Mouse (Mus musculus): ENCODE results near the gene Lsm4.

Gene Lsm4

GRCm38 (mm10) chr8:70650351-70650750, 22.7 kb upstream of the Lsm4 start:
- no peak for DNase-seq

DNA sequence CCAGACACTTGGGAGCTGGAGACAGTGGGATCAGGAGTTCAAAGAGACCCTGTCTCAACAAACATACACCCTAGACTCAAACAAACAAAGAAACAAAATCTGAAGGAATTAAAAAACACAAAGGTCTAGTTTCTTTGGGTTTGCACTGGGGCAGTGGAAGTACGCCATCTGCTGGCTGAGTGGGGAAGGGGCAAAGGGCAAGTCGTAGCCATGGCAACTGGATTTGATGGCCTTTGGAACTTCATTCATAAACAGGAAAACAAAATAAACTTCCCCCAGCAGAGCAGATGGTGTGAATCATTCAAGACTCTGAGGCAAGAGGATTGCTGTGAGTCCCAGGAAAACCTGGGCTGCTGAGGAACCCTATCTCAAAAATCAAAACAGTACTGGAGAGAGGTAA, 19.8 kb upstream of the Lsm4 start:
- no peak for DNase-seq

GRCm38 (mm10) chr8:70654121-70654520, 18.9 kb upstream of the Lsm4 start:
- DNase-seq: no peak

DNA sequence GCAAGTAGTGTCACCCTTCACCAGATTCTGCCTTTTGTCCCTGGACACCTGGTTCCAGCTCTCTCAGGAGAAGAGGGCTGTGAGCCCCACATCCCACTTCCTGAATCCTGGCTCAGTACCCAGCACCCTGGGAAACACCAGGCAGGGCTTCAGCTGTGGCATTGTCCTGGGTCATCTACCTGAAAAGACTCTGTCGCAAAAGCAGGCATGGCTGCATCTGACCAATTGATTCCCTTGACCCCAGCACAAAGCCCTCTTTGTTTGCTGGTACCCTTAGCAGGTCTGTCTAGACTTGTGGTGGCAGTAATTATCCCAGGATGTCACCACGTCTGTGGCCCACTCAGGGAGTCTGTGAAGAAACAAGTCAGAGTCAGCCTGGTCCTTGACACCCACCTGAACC, 17.6 kb upstream of the Lsm4 start:
- DNase-seq: no peak

- no peak for DNase-seq
Measured at GRCm38 (mm10) chr8:70656193-70656790, 16.8 kb upstream of the Lsm4 start.

DNA sequence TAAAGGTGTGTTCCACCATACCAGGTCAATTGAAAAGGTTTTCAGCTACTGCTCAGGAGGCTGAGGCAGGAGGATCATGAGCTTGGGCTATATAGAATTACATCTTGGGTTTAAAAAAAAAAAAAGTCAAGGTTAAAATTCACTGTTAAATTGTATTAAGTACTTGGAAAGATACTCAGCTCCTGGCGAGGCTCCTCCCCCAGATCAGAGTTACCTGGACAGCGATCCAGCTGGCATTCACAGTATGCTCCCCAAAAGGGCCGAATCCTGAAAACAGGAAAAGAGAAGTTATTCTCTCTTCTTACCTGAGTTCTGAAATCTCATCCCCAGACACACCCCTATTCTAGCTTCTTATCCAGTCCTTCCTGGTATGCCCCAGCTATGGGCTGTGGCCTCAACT, 15.8 kb upstream of the Lsm4 start:
- DNase-seq: no peak

DNA sequence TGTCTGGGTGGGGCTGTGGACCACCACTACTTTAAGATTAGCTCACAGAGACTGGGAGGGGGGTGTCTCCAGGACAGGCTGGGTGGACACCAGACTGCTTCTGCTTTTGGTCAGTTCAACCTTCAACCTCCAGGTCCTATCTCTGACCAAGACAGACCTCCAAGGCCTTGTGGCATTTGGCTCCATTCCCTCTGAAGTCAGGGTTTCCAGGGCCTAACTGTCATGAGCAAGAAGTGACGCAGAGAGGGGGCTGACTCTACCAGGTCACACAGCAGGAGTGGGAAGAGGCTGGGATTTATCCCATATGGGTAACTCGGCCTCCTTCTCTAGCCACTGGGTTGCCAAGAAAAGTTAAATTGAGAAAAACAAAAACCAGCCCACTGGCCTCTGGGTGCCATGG, 15.3 kb upstream of the Lsm4 start:
- DNase-seq: no peak

- DNase-seq: no peak
Measured at GRCm38 (mm10) chr8:70658897-70659603, 14.0 kb upstream of the Lsm4 start.

DNA sequence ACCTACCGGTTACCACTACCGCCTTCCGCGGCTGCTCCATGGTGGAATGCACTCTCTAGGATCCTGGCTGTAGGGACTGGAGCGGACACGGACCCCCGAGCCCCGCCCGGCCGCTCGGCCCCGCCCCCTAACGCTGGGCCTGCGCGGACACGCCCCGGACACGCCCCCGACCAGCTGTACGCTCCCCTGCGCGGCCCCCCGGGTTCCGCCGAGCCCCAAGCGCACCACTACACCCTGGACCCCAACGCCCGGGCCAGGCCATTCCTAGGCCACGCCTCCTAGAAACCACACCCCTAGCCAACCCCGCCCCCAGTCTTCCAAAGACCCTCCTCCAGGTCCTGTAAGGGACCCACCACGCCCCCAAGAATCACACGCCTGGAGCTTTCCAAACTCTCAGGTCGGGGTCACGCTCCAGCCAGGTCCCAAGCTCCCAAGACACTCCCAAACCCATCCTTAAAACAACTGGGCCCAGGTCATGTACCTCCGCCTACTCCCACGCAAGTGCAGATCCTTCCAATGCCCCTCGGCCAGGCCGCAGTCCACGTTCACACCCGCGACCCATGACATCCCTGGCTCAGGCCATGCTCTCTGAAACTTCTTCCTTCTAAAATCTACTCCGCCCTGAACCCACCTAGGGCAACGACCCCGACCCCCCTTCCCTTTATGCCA, 13.3 kb upstream of the Lsm4 start:
- peak; percentile 62 for DNase-seq

GRCm38 (mm10) chr8:70660273-70660725, 12.7 kb upstream of the Lsm4 start, which contains the start of gene Pgpep1:
TSS of gene Pgpep1 (minus strand) at chr8:70660388.
- no peak for DNase-seq

DNA sequence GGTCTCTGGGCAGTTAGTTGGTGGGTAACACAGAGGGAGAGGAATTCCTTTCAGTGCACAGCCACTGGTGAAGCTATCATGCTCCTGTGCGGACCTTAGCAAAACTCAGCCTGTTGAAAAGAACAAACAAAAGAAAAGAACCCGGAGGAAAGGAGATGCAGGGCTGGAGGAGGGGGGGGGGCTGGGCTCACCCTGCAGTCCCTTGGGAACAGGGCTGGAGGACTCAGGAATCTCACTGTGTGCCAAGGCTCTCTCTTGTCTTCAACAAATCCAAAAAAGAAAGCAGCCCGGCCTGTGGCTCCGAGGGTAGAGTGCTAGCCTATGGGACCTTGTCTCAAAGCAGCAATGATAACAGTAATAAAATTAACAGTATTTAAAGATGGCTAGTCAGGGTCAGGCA, 9.4 kb upstream of the Lsm4 start:
- no peak for DNase-seq

DNA sequence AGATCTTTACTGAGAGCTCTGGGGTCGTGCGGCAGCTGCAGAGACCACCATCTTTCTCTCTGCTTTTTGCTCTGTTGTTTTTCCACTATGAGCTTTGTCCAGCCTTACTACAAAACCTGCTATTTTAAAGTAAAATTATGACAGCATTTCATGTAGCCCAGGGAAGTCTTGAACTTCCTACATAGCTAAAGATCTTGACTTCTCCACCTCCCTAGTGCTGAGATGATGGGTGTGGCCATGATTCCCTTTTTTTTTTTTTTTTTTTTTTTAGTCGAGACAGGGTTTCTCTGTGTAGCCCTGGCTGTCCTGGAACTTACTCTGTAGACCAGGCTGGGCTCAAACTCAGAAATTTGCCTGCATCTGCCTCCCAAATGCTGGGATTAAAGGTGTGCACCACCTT, 8.4 kb upstream of the Lsm4 start:
- DNase-seq: no peak

DNA sequence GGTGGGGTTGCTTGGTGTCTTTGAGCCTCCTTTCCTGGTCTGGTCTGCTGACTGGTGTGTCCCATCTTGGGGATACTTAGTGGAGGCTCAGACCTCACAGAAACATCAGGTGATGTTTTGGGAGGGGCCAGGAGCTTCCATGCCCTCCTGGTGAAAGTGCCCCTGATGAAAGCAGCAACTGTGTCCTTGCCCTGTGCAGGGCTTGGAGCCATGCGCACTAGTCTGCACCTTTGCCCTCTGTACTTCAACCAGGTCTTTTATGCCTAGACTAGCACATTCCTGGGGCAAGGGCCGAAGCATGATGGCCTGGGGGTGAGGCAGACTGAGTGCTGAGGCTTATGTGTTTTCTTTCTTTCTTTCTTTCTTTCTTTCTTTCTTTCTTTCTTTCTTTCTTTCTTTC, 7.4 kb upstream of the Lsm4 start:
- DNase-seq: no peak

DNA sequence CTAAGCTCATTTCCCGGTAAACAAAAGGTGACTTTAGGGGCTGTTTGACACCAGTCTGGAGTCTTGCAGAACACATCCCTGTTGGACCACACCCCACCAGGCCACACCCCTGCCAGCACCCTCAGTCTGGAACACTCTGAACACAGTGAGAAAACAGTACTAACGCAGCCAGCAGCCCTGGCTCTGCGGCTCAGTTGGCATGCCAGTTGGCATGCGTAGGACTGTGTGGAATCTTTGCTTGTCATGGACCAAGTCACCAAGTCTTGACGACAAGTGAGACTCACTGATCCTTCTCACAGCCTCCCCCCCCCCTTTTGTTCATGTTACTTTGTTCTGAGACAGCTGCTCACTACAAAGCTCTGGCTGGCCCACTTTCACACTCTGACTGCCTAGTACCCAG, 6.0 kb upstream of the Lsm4 start:
- DNase-seq: no peak

DNA sequence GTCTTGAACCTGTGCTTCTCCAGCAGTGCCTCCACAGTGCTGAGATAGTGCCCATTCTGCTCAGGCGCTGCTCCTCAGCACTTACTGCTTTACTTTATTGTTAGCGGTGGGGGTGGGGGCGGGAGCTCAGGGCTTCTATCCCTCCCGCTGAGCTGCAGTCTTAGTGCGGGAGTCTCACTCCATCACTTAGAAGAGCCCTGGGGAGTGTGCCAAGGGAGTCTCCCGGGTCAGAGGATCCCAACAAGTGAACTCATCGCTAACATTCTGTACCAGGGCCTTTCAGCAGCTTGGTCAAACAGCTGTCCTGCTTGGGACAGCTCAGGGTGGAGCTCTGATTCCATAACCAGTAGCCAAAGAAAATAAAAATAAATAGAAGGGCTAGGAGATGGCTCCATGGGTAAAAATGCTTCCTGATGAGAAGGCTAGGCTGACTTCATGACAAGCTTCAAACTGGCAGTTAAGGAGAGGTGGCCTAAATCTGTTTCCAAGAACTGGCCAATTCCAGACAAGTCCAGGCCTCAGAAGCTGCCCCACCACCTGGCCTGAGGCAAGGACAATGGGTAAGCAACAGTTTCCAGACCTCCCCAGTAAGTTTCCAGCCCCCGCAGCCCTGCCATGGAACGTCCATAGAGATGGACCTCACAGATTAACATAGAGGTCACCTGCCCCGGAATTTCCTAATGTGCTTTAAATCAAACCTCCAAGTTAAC, 1.3 kb upstream of the Lsm4 start:
- no peak for DNase-seq

GRCm38 (mm10) chr8:70672325-70673078, 546 bp upstream of the Lsm4 start:
- DNase-seq: peak; percentile 67

- DNase-seq: peak; percentile 68
Measured at GRCm38 (mm10) chr8:70674109-70674508, 1.1 kb downstream of the Lsm4 start.

GRCm38 (mm10) chr8:70674716-70675115, 1.7 kb downstream of the Lsm4 start:
- no peak for DNase-seq

DNA sequence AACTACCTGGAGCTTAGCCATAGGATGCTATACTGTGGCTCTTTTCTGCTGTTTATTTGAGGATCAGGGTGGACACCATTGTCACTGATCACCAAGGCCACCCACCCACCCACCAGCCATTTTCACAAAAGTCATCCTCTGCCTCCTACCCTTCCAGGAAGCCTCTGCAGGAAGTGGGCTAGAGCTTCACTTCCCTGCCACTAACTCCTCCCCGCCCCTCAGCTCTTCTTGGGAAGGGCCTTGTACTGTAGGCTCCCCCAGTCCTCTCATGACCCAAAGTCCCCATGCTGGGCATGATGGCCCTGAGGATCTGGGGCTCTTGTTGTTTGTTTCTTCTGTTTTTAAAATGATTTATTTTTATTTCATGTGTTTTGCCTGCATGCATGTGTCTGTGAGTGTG, 2.3 kb downstream of the Lsm4 start:
- no peak for DNase-seq

GRCm38 (mm10) chr8:70677451-70678080, 4.5 kb downstream of the Lsm4 start:
- no peak for DNase-seq

GRCm38 (mm10) chr8:70678679-70679078, 5.6 kb downstream of the Lsm4 start:
- DNase-seq: no peak

DNA sequence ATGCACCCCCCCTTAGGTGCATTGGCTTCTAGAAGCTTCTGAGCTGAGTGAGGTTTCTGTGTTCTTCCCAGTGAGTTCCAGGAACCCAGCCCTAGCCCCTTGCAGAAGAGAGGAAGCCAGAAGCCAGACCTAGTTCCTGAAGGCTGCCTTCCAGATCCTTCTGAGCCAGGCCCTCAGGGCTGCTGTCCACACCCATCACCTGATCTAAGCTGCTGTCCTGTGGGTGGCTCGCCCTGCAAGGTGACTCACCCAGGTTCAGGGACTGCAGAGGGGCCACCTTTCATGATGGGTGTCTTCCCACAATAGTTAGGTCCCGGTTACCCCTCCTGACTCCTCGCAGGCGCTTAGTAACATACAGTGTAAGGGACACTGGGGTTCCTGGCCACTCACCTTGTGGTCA, 6.4 kb downstream of the Lsm4 start:
- no peak for DNase-seq

Measured in cerebellum, adult 9-10 months (tissue).